Mouse (Mus musculus) heart, postnatal 25 days (tissue): ENCODE measurements around the gene Grtp1. TPM values are rescaled to one million over a fixed set of nuclear protein-coding genes. Genes with fewer than 3 reads are reported as not detected.

Experiments
- DNase-seq: peaks from one replicate; pipeline ENCODE4 v3.0.0; 2022; ENCODE audit warnings: low spot score
- intact Hi-C: fragments of 180-260 bp; cut with DNase I; formaldehyde crosslinking; loops from one replicate; pipeline ENCODE4 v1.15.1; 2025
- total RNA-seq, 2 experiments: library from RNA; stranded (reverse); gene quantifications; 2 replicates each; pipeline ENCODE4 v1.2.3; 2021

The Grtp1 gene
- total RNA-seq, 2 experiments from 2014 or later, result 4.1 to 5.2 TPM

- DNase-seq, result no peak
- intact Hi-C loops, result no loop called here
Observed at GRCm38 (mm10) chr8:13178137-13178536, 22.3 kb downstream of the Grtp1 start.

GRCm38 (mm10) chr8:13177173-13177852 lies 23.1 kb downstream of the Grtp1 start:
- intact Hi-C loops, result no loop called here
- DNase-seq, result no peak

DNA sequence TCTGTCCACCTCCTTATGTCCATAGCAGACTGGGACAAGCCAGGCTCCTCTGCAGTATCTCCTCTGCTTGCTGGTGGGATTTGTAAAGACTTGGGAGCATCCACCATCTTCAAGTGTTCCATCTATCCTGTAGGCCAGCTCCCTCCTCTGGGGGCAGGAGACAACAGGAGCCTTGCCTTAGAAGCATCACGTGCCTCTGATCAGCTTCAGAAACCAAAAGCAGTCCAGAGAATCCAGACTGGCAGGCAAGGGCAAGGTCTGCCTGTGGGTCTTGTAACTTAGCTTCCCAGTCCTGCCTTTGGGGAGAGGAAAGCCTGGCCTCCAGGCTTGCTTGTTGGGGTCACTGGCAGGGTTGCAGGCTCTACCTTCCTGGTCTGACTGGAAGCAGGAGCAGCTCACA lies 24.8 kb downstream of the Grtp1 start:
- intact Hi-C loops, result no loop called here
- no peak for DNase-seq

- DNase-seq, result no peak
- intact Hi-C loops, result no loop called here
Observed at GRCm38 (mm10) chr8:13174811-13175210, 25.6 kb downstream of the Grtp1 start.

GRCm38 (mm10) chr8:13174305-13174704 lies 26.1 kb downstream of the Grtp1 start:
- intact Hi-C loops, result no loop called here
- DNase-seq, result no peak

DNA sequence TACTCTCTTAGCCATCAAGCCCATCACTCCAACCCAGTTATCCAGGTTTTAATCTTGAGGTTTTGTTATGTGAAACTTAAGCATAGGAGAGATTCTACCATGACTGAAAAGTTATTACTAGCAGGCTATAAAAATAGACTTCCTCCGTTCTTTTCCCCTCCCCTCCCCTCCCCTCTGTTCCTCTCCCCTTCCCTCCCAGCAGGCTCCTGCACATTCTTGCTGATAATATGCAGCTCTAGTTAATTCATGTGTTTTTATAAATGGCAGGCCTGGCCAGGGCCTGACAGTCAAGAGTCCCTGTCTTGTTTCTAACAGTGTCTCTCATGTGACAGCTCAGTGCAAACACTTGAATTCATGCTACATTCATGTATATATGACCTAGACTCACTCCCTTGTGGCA lies 29.9 kb downstream of the Grtp1 start:
- intact Hi-C loops, result no loop called here

DNA sequence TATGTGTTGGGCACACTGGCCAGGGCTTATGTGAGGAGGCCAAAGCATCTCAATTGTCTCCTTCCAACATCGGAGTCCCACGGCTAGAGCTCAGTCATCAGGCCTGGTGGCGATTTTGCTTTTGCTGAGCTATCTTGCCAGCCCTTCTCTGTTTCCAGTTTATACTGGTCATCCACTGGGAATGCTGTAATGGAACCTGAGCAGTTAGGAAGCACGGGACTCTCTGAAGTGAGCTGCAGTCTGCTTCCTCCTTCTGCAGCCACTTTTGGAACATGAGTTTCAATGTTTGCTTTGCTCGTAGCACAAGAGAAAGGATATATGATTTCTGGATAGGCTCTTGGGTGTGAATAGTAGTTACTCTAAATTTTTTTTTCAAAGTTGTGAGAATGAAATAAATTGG lies 36.1 kb downstream of the Grtp1 start:
- intact Hi-C loops, result no loop called here
- no peak for DNase-seq

More for the DNA sequence above, 29.9 kb downstream of the Grtp1 start:
- no peak for DNase-seq

- no peak for DNase-seq
Observed at GRCm38 (mm10) chr8:13163563-13163962, 36.9 kb downstream of the Grtp1 start.

DNA sequence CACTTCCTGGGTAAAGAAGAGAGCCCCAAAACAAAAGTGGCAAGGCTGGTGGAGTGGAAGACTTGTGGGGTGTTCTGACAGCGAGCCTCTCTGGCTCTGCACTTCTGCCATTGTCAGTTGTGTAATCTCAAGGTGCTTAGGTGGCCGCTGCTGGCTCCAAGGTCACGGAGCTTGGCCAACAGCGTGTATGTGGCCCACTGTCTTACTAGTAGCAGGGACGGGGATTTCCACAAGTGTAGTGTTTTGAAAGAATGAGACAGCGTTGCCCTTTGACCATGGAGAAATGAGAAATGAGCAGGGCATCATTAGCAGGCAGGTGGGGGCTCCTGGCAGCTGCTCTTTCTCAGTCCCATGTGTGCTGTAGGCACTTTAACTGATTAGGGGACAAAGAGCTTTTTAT lies 38.3 kb downstream of the Grtp1 start:
- DNase-seq, result no peak
- intact Hi-C loops, result no loop called here

More at GRCm38 (mm10) chr8:13163563-13163962, 36.9 kb downstream of the Grtp1 start:
- intact Hi-C loops, result no loop called here

DNA sequence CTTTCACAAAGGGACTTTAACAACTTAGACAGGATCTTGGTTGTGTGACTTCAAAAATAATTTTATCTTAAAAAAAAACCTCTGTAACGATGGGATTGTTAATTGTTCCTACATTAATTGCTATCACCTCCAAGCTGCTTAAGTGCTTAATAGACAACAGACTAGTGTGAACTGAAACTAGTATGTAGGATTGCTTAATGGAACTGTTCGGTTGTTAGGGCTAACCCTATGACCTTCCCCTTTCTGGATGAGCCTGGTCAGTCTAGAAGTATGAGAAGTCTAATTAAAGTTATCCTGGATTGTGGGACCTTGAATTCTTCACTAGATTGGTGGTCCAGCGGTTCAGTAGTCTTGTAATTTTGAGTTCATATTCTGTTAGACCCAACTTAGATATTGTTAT lies 39.7 kb downstream of the Grtp1 start:
- DNase-seq, result no peak
- intact Hi-C loops, result no loop called here

DNA sequence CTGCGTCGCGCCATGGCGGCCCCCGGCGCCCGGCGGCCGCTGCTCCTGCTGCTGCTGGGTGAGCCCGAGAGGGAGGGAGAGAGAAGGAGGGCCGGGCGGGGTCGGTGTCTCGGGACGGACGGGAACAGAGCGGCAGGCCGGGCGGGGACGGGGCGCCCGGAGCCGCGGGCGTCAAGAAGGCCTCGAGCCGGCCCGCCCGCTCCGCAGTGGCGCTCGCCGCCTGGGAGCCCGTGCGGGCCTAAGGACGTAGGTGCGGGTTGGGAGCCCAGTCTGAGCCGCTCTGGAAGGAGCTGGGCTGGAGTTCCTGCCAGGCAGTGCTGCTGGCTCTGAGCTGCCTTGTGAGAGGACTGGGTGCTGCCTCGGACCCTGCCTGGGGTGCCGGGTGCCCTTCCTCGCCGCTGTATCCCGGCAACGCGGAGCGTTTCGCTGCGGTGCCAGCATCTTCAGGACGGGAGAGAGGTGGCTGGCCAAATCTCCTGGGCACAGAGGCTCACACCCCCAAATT lies 41.0 kb downstream of the Grtp1 start:
- DNase-seq, result no peak
- intact Hi-C loops, result loop anchor here (5.0 kb wide), 2 partner anchors 52 to 128 kb away; partner anchors contain the start of genes Cul4a, Dcun1d2, Pcid2 and Tmco3

GRCm38 (mm10) chr8:13158718-13159376 lies 41.6 kb downstream of the Grtp1 start, which contains the start of gene Lamp1:
Gene Lamp1, plus strand, starts transcription at chr8:13159161.
- DNase-seq, result peak; percentile 98
- intact Hi-C loops, result loop anchor here (5.0 kb wide), 2 partner anchors 52 to 128 kb away; partner anchors contain the start of genes Cul4a, Dcun1d2, Pcid2 and Tmco3

- no peak for DNase-seq
Observed at GRCm38 (mm10) chr8:13156327-13157097, 43.9 kb downstream of the Grtp1 start.

GRCm38 (mm10) chr8:13155358-13155757 lies 45.1 kb downstream of the Grtp1 start:
- intact Hi-C loops, result loop anchor here (5.0 kb wide), 2 partner anchors 48 to 132 kb away; partner anchors contain the start of genes Cul4a, Dcun1d2, Pcid2 and Tmco3
- DNase-seq, result no peak

More at GRCm38 (mm10) chr8:13156327-13157097, 43.9 kb downstream of the Grtp1 start:
- intact Hi-C loops, result loop anchor here (5.0 kb wide), 2 partner anchors 49 to 131 kb away; partner anchors contain the start of genes Cul4a, Dcun1d2, Pcid2 and Tmco3

- DNase-seq, result no peak
- intact Hi-C loops, result no loop called here
Observed at GRCm38 (mm10) chr8:13154099-13154498, 46.3 kb downstream of the Grtp1 start.

DNA sequence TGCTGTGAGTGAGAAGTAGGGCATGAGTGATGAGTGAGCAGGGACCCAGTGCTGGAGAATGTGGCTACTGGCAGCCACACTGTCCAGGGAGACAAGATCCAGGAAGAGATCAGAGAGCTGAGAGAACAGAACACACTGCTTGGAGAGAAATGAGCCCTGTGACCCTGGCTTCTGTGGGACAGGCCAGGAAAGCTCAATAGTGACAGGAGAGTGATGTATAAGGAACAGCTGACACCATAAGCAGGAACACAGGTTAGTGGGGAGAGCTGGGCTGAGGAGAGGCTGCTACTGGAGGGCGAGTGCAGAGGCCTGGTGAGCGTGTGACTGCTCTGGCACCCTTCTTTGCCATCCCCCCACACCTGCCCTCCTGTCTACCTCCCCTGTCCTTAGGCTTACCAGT lies 49.5 kb downstream of the Grtp1 start:
- intact Hi-C loops, result no loop called here
- no peak for DNase-seq

DNA sequence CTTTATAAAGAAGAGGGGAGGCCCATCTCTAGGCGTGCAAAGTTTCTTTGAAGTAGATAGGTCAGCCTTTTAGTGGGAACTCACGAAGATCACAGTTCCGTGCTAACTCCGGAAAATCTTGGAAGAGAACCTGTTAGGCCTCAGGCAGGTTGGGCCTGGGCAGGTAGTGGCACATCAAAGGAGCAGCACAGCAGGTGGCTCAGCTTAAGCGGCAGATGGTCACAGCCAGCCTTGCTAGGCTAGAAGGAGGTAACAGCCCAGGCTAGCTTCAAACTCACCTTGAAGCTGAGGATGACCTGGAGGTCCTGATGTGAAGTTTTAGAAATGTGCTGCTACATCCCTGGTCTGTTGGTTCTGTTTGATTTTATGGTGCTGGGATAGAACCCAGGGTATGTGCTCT lies 50.6 kb downstream of the Grtp1 start:
- intact Hi-C loops, result no loop called here
- no peak for DNase-seq

GRCm38 (mm10) chr8:13149287-13149686 lies 51.1 kb downstream of the Grtp1 start:
- no peak for DNase-seq
- intact Hi-C loops, result no loop called here

DNA sequence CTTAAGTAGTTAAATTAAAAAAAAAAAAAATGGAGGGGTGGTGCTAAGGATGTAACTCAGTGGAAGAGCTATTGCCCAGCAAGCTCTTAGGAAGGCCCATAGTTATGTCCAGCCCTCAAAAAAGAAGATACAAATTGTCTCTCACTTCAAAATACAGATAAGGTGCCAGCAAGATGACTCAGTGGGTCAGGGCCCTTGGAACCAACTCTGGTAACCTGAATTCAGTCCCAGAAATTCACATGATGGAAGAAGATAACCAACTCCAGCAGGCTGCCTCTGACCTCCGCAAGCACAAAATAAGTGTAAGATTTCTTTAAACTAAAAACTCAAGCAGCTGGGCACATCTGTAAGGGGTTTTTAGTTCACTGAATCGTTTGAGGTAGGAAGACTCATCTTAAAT lies 51.9 kb downstream of the Grtp1 start:
- intact Hi-C loops, result no loop called here
- no peak for DNase-seq

- no peak for DNase-seq
- intact Hi-C loops, result no loop called here
Observed at GRCm38 (mm10) chr8:13141681-13142080, 58.7 kb downstream of the Grtp1 start.
